Mouse (Mus musculus) spleen, adult 2 months (tissue): ENCODE data around the gene Dctpp1. TPM values are rescaled to one million over a fixed set of nuclear protein-coding genes. Genes with fewer than 3 reads are reported as not detected.
"Not testable (repeated sequence)": the region's sequence is repeated elsewhere in the genome, so short reads cannot be mapped to it uniquely, and the experiment has no call there.

ENCODE experiments used
- DNase-seq, 2 experiments: peaks; one replicate each; pipeline versions ENCODE4 v3.0.0 to v3.0.0-alpha.2; 2012 to 2021; ENCODE audit warnings: low spot score in 2 of 2, low read depth in 1 of 2
- H3K27ac ChIP-seq: fragments of 200-500 bp; 2 replicates; pipeline ENCODE4 v1.5.1; 2012; ENCODE audit warnings: low read length, inconsistent platforms; ENCODE audit not compliant: insufficient read depth
- H3K27me3 ChIP-seq: fragments of 200-500 bp; 2 replicates; pipeline ENCODE4 v1.6.1; 2012; ENCODE audit warnings: mild to moderate bottlenecking, moderate library complexity, low read length, inconsistent platforms; ENCODE audit not compliant: control insufficient read depth, insufficient read depth
- H3K36me3 ChIP-seq: fragments of 200-500 bp; 2 replicates; pipeline ENCODE4 v1.6.1; 2012; ENCODE audit warnings: mild to moderate bottlenecking, low read length, inconsistent platforms; ENCODE audit not compliant: control insufficient read depth, insufficient read depth
- H3K4me1 ChIP-seq: fragments of 200-500 bp; 2 replicates; pipeline ENCODE4 v1.6.1; 2011; ENCODE audit warnings: inconsistent platforms; ENCODE audit not compliant: control insufficient read depth, insufficient read depth, insufficient read length
- H3K4me3 ChIP-seq: fragments of 200-500 bp; 2 replicates; pipeline ENCODE4 v1.5.1; 2011; ENCODE audit warnings: mild to moderate bottlenecking, inconsistent platforms; ENCODE audit not compliant: insufficient read depth, insufficient read length; ENCODE audit errors: extremely low read depth
- CTCF ChIP-seq: fragments of 200-500 bp; IDR thresholded peaks from 2 replicates; pipeline ENCODE4 v1.5.1; 2011; ENCODE audit warnings: mild to moderate bottlenecking, inconsistent platforms; ENCODE audit not compliant: insufficient read depth, insufficient read length, insufficient replicate concordance; ENCODE audit errors: extremely low read depth
- POLR2A ChIP-seq: fragments of 200-500 bp; IDR thresholded peaks from 2 replicates; pipeline ENCODE4 v1.6.1; 2011; ENCODE audit warnings: low read depth, low read length, inconsistent platforms
- WGBS: fragments of 180-500 bp; shearing (Covaris S2); methylation state at CpG from one replicate; pipeline ENCODE4 v1.1.7; 2018; 5-methylcytosine and 5-hydroxymethylcytosine counted together
- polyA plus RNA-seq: library from polyadenylated mRNA; depleted of rRNA; stranded (reverse); fragments of >200 nt; gene quantifications from 2 replicates; pipeline ENCODE4 v1.2.3, GENCODE M21; 2012

Dctpp1 gene
- polyA plus RNA-seq, 1 experiment = 30.8 TPM

GRCm38 (mm10) chr7:127256518-127256917 is 4.0 kb downstream of the Dctpp1 start:
- no peak overlapping the region for H3K4me3 ChIP-seq
- no peak for DNase-seq
- H3K27me3 ChIP-seq = no peaks in the 10 kb centered on the region
- no peaks in the 10 kb centered on the region for H3K36me3 ChIP-seq
- no peak overlapping the region for H3K27ac ChIP-seq
- WGBS = 78% methylated on average over 5 of the region's 5 CpGs
- TF ChIP-seq CTCF (no peak), POLR2A (no peak)
- peaks cover 5% of the 10 kb centered on the region for H3K4me1 ChIP-seq

- no peak for DNase-seq
- H3K27ac ChIP-seq = no peak overlapping the region
- TF ChIP-seq POLR2A = no peak
- no peak for TF ChIP-seq CTCF
- 75% methylated on average over 2 of the region's 2 CpGs for WGBS
- no peaks in the 10 kb centered on the region for H3K36me3 ChIP-seq
- no peaks in the 10 kb centered on the region for H3K27me3 ChIP-seq
- H3K4me1 ChIP-seq = peaks cover 5% of the 10 kb centered on the region
- no peak overlapping the region for H3K4me3 ChIP-seq
Measured at GRCm38 (mm10) chr7:127255965-127256364, 4.5 kb downstream of the Dctpp1 start.

GRCm38 (mm10) chr7:127255008-127255407 is 5.5 kb downstream of the Dctpp1 start:
- Histone ChIP-seq H3K4me1 (peaks cover 5% of the 10 kb centered on the region), H3K27ac (no peak overlapping the region), H3K4me3 (no peak overlapping the region), H3K27me3 (no peaks in the 10 kb centered on the region), H3K36me3 (no peaks in the 10 kb centered on the region)
- DNase-seq = no peak
- 30% methylated on average over 4 of the region's 4 CpGs for WGBS
- no peak for TF ChIP-seq POLR2A
- TF ChIP-seq CTCF = no peak

GRCm38 (mm10) chr7:127253821-127254769 is 6.4 kb downstream of the Dctpp1 start:
- peaks cover 5% of the 10 kb centered on the region for H3K4me1 ChIP-seq
- no peak for TF ChIP-seq CTCF
- TF ChIP-seq POLR2A = peak; percentile 18
- H3K27me3 ChIP-seq = no peaks in the 10 kb centered on the region
- peak overlapping the region; percentile 90 for H3K27ac ChIP-seq
- no peaks in the 10 kb centered on the region for H3K36me3 ChIP-seq
- peak; percentile 93 to 94 for DNase-seq
- WGBS = under 1% methylated on average over 136 of the region's 136 CpGs
- H3K4me3 ChIP-seq = peak overlapping the region; percentile 86

- no peak for DNase-seq
- Histone ChIP-seq H3K27me3 (no peaks in the 10 kb centered on the region), H3K27ac (peak overlapping the region; percentile 82), H3K36me3 (no peaks in the 10 kb centered on the region), H3K4me1 (peaks cover 5% of the 10 kb centered on the region), H3K4me3 (peak overlapping the region; percentile 86; the same call in 1 of the 2 replicates)
- 78% methylated on average over 6 of the region's 6 CpGs for WGBS
- no peak for TF ChIP-seq POLR2A
- no peak for TF ChIP-seq CTCF
Measured at GRCm38 (mm10) chr7:127253341-127253740, 7.2 kb downstream of the Dctpp1 start.

- Histone ChIP-seq H3K4me1 (peaks cover 5% of the 10 kb centered on the region), H3K27ac (no peak overlapping the region), H3K27me3 (no peaks in the 10 kb centered on the region), H3K4me3 (no peak overlapping the region), H3K36me3 (no peaks in the 10 kb centered on the region)
- TF ChIP-seq CTCF = peak; percentile 25; the same call in 1 of the 2 replicates
- TF ChIP-seq POLR2A = no peak
- WGBS = 54% methylated on average over 2 of the region's 2 CpGs
- DNase-seq = peak in 1 of 2 experiments; percentile 31
Measured at GRCm38 (mm10) chr7:127252414-127252813, 8.1 kb downstream of the Dctpp1 start.

GRCm38 (mm10) chr7:127250511-127250910 is 10.0 kb downstream of the Dctpp1 start:
- not testable (repeated sequence) for H3K4me3 ChIP-seq, H3K4me1 ChIP-seq, H3K27me3 ChIP-seq, H3K27ac ChIP-seq, DNase-seq, H3K36me3 ChIP-seq
- WGBS = 87% methylated on average over 8 of the region's 8 CpGs
